Mouse (Mus musculus) liver, embryonic 13.5 days (tissue): ENCODE measurements at regions not wholly inside any gene's neighbourhood (a gene's known extent, or its start where the extent isn't known, plus 50 kb on each side); places are given as distances from the start of the nearest gene placed in this dataset.

Experiments used
- ATAC-seq: fragments of 200-750 bp; cut with Nextera tagmentation; 2 replicates; pipeline ENCODE4 v1.8.0; 2017; ENCODE audit warnings: low read depth, mild to moderate bottlenecking, moderate number of reproducible peaks, moderate library complexity
- DNase-seq: peaks from one replicate; pipeline ENCODE4 v3.0.0; 2022
- H3K27ac ChIP-seq: fragments of 300-500 bp; sonication (generic); 2 replicates; pipeline ENCODE4 v1.5.1; 2015; ENCODE audit warnings: moderate library complexity, mild to moderate bottlenecking, inconsistent platforms
- H3K27me3 ChIP-seq: fragments of 300-500 bp; sonication (generic); 2 replicates; pipeline ENCODE4 v1.6.1; 2015; ENCODE audit warnings: mild to moderate bottlenecking, inconsistent platforms
- H3K36me3 ChIP-seq: fragments of 300-500 bp; sonication (generic); 2 replicates; pipeline ENCODE4 v1.6.1; 2015; ENCODE audit warnings: mild to moderate bottlenecking, inconsistent platforms
- H3K4me1 ChIP-seq: fragments of 300-500 bp; sonication (generic); replicated peaks from 2 replicates; pipeline ENCODE4 v1.6.1; 2015; ENCODE audit warnings: inconsistent platforms
- H3K4me2 ChIP-seq: fragments of 300-500 bp; sonication (generic); 2 replicates; pipeline ENCODE4 v1.6.1; 2015; ENCODE audit warnings: inconsistent platforms, mild to moderate bottlenecking, moderate library complexity
- H3K4me3 ChIP-seq: fragments of 300-500 bp; sonication (generic); replicated peaks from 2 replicates; pipeline ENCODE4 v1.5.1; 2015; ENCODE audit warnings: mild to moderate bottlenecking, inconsistent platforms
- H3K9ac ChIP-seq: fragments of 300-500 bp; sonication (generic); 2 replicates; pipeline ENCODE4 v1.6.1; 2015; ENCODE audit warnings: mild to moderate bottlenecking, inconsistent platforms
- H3K9me3 ChIP-seq: fragments of 300-500 bp; sonication (generic); replicated peaks from 2 replicates; pipeline ENCODE4 v1.6.1; 2016; ENCODE audit warnings: inconsistent platforms
- WGBS: fragments of 180-500 bp; shearing (Covaris S2); methylation state at CpG from one replicate; pipeline ENCODE4 v1.1.7; 2015; ENCODE audit not compliant: insufficient replicate concordance; 5-methylcytosine and 5-hydroxymethylcytosine counted together

DNA sequence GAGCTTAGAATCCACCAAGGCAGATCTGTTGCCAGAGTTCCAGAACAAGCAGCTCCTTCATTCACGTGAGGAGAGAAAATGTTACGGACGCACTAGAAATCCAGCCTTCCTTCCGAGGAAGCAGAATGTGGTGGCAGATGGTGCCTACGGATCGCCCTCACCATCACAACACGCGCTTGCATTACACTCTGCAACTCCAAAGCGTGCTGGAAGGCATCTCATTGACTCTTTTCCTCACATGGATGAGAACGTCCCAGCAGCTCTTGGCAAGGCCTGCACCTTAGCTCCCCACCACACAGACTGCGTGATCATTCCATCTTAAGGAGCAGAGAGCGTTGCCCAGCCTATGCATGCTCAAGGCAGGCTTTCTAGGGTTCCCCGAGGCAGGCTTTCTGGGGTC, 55.8 kb upstream of the Ipo5 start:
- H3K4me2 ChIP-seq = no peak overlapping the region
- no peak for ATAC-seq
- 78% methylated on average over 13 of the region's 13 CpGs for WGBS

More for the DNA sequence above, 55.8 kb upstream of the Ipo5 start:
- Histone ChIP-seq H3K27me3 (no peaks in the 10 kb centered on the region), H3K4me3 (no peak overlapping the region), H3K4me1 (no peaks in the 10 kb centered on the region), H3K9me3 (peaks cover 10% of the 10 kb centered on the region; the same call in 1 of the 2 replicates), H3K36me3 (no peaks in the 10 kb centered on the region), H3K9ac (no peak overlapping the region), H3K27ac (no peak overlapping the region)
- no peak for DNase-seq
